Mouse (Mus musculus) heart, postnatal 0 days (tissue): ENCODE results near the gene Hs6st2.

ENCODE experiments used
- CTCF ChIP-seq: IDR thresholded peaks from 2 replicates; pipeline ENCODE4 v1.5.1; 2016; ENCODE audit warnings: antibody characterized with exemption, control low read depth, low read depth
- EP300 ChIP-seq: IDR thresholded peaks from 2 replicates; pipeline ENCODE4 v1.6.1; 2016; ENCODE audit warnings: antibody characterized with exemption, low read depth

- TF ChIP-seq EP300: no peak
- TF ChIP-seq CTCF: no peak
These were observed 150.5 kb downstream of the Hs6st2 start for GRCm38 (mm10) chrX:51531136-51531535.
